Mouse (Mus musculus) heart, adult 2 months (tissue): Measurements from ENCODE around the gene A730061H03Rik.

Experiments
- CTCF ChIP-seq: fragments of 200-600 bp; IDR thresholded peaks from 2 replicates; pipeline ENCODE4 v1.8.1; 2022; ENCODE audit warnings: antibody characterized with exemption, mild to moderate bottlenecking, moderate library complexity
- POLR2A ChIP-seq: fragments of 200-500 bp; IDR thresholded peaks from 2 replicates; pipeline ENCODE4 v1.6.1; 2011; ENCODE audit warnings: mild to moderate bottlenecking, low read depth, low read length, control low read depth; ENCODE audit not compliant: insufficient read depth

GRCm38 (mm10) chr14:55565748-55566147, 5.5 kb upstream of the A730061H03Rik start:
- TF ChIP-seq CTCF (peak; percentile 35), POLR2A (no peak)
